Mouse (Mus musculus) G1E (cell line): ENCODE measurements around the gene Siah3. TPM values are rescaled to one million over a fixed set of nuclear protein-coding genes. Genes with fewer than 3 reads are reported as not detected.

ENCODE experiments used
- ATAC-seq: 2 replicates; pipeline ENCODE4 v1.8.0; 2016; ENCODE audit warnings: mild to moderate bottlenecking; ENCODE audit not compliant: insufficient number of reproducible peaks, poor library complexity, low FRiP score, severe bottlenecking; ENCODE audit errors: extremely low read depth
- DNase-seq: peaks from one replicate; pipeline ENCODE4 v3.0.0; 2012; ENCODE audit warnings: low spot score
- H3K27me3 ChIP-seq: 2 replicates; pipeline ENCODE4 v1.6.1; 2012; ENCODE audit warnings: mild to moderate bottlenecking, low read length, inconsistent platforms; ENCODE audit not compliant: insufficient read depth
- H3K36me3 ChIP-seq: replicated peaks from 2 replicates; pipeline ENCODE3; 2012; ENCODE audit warnings: mild to moderate bottlenecking, inconsistent platforms
- H3K4me1 ChIP-seq: 2 replicates; pipeline ENCODE4 v1.6.1; 2012; ENCODE audit warnings: low read depth, low read length, inconsistent platforms, mixed read lengths; ENCODE audit not compliant: insufficient read depth
- H3K4me3 ChIP-seq: 2 replicates; pipeline ENCODE4 v1.5.1; 2012; ENCODE audit warnings: low read depth, mild to moderate bottlenecking, inconsistent platforms, low read length, moderate library complexity, mixed read lengths
- H3K9me3 ChIP-seq: replicated peaks from 2 replicates; pipeline ENCODE4 v1.6.1; 2012; ENCODE audit warnings: inconsistent platforms
- CTCF ChIP-seq: IDR thresholded peaks from 2 replicates; pipeline ENCODE4 v1.5.1; 2012; ENCODE audit warnings: low read depth, low read length, inconsistent platforms, mixed read lengths
- GATA1 ChIP-seq: IDR thresholded peaks from 2 replicates; pipeline ENCODE4 v1.6.1; 2012; ENCODE audit warnings: borderline replicate concordance, low read length, inconsistent platforms, mixed read lengths
- GATA2 ChIP-seq: IDR thresholded peaks from 2 replicates; pipeline ENCODE4 v1.6.1; 2012; ENCODE audit warnings: low read depth, low read length, inconsistent platforms, borderline replicate concordance
- POLR2AphosphoS5 ChIP-seq: IDR thresholded peaks from 2 replicates; pipeline ENCODE4 v1.6.1; 2012; ENCODE audit warnings: low read depth, low read length, inconsistent platforms; ENCODE audit not compliant: insufficient replicate concordance
- TAL1 ChIP-seq: conservative IDR thresholded peaks from 2 replicates; pipeline ENCODE4 v1.6.1; 2012; ENCODE audit warnings: low read depth, low read length, inconsistent platforms, mixed read lengths
- polyA plus RNA-seq: library from polyadenylated mRNA; stranded (reverse); fragments of >175 nt; gene quantifications from 2 replicates; pipeline ENCODE4 v1.2.3, GENCODE M21; 2012
- total RNA-seq, 2 experiments: library from RNA; stranded (forward) in 1 of 2; stranded (reverse) in 1 of 2; fragments of 200-1000 nt in 1 of 2; fragments of >200 nt in 1 of 2; fragmentation: Nextera tagmentation in 1 of 2; gene quantifications; 2 replicates each; pipeline ENCODE4 v1.2.3; 2014 to 2017

The Siah3 gene
- total and polyA plus RNA-seq, 3 experiments, result 0.11 TPM; not detected in 2

- H3K27me3 ChIP-seq, result no peaks in the 10 kb centered on the region
- no peak overlapping the region for H3K4me3 ChIP-seq
- H3K9me3 ChIP-seq, result no peaks in the 10 kb centered on the region
- no peaks in the 10 kb centered on the region for H3K4me1 ChIP-seq
- ATAC-seq (no peak), DNase-seq (no peak)
- no peaks in the 10 kb centered on the region for H3K36me3 ChIP-seq
- TF ChIP-seq POLR2AphosphoS5 (no peak), CTCF (no peak), GATA1 (no peak), TAL1 (no peak), GATA2 (no peak)
Measured at GRCm38 (mm10) chr14:75453906-75454305, 1.9 kb upstream of the Siah3 start.

- H3K4me1 ChIP-seq, result no peaks in the 10 kb centered on the region
- TF ChIP-seq GATA1, result no peak
- TF ChIP-seq GATA2, result no peak
- no peak for TF ChIP-seq TAL1
- TF ChIP-seq CTCF, result no peak
- no peak for TF ChIP-seq POLR2AphosphoS5
- no peaks in the 10 kb centered on the region for H3K36me3 ChIP-seq
- no peaks in the 10 kb centered on the region for H3K27me3 ChIP-seq
- H3K9me3 ChIP-seq, result no peaks in the 10 kb centered on the region
- no peak overlapping the region for H3K4me3 ChIP-seq
- DNase-seq, result no peak
- no peak for ATAC-seq
Measured at GRCm38 (mm10) chr14:75454716-75455115, 1.1 kb upstream of the Siah3 start.

GRCm38 (mm10) chr14:75455361-75455742 is 430 bp upstream of the Siah3 start:
- Histone ChIP-seq H3K27me3 (no peaks in the 10 kb centered on the region), H3K9me3 (no peaks in the 10 kb centered on the region), H3K36me3 (no peaks in the 10 kb centered on the region), H3K4me3 (no peak overlapping the region), H3K4me1 (no peaks in the 10 kb centered on the region)
- ATAC-seq (no peak), DNase-seq (no peak)
- TF ChIP-seq GATA1, result no peak
- no peak for TF ChIP-seq TAL1
- no peak for TF ChIP-seq GATA2
- TF ChIP-seq POLR2AphosphoS5, result no peak
- no peak for TF ChIP-seq CTCF

- no peak for DNase-seq
- ATAC-seq, result no peak
- no peaks in the 10 kb centered on the region for H3K27me3 ChIP-seq
- H3K4me1 ChIP-seq, result no peaks in the 10 kb centered on the region
- H3K4me3 ChIP-seq, result no peak overlapping the region
- H3K36me3 ChIP-seq, result no peaks in the 10 kb centered on the region
- no peak for TF ChIP-seq CTCF
- TF ChIP-seq GATA1, result no peak
- no peaks in the 10 kb centered on the region for H3K9me3 ChIP-seq
Measured at GRCm38 (mm10) chr14:75456489-75457220, 873 bp downstream of the Siah3 start.

GRCm38 (mm10) chr14:75457221-75457600 is 1.4 kb downstream of the Siah3 start:
- DNase-seq (no peak), ATAC-seq (no peak)
- H3K9me3 ChIP-seq, result no peaks in the 10 kb centered on the region
- H3K36me3 ChIP-seq, result no peaks in the 10 kb centered on the region
- TF ChIP-seq POLR2AphosphoS5, result no peak
- TF ChIP-seq CTCF, result no peak
- no peak for TF ChIP-seq GATA2
- TF ChIP-seq GATA1, result no peak
- TF ChIP-seq TAL1, result no peak
- H3K4me3 ChIP-seq, result no peak overlapping the region
- H3K27me3 ChIP-seq, result no peaks in the 10 kb centered on the region
- no peaks in the 10 kb centered on the region for H3K4me1 ChIP-seq

GRCm38 (mm10) chr14:75459431-75459830 is 3.6 kb downstream of the Siah3 start:
- DNase-seq (no peak), ATAC-seq (no peak)
- H3K9me3 ChIP-seq, result no peaks in the 10 kb centered on the region
- no peak for TF ChIP-seq TAL1
- TF ChIP-seq CTCF, result no peak
- H3K4me1 ChIP-seq, result no peaks in the 10 kb centered on the region
- H3K36me3 ChIP-seq, result no peaks in the 10 kb centered on the region
- H3K4me3 ChIP-seq, result no peak overlapping the region
- no peaks in the 10 kb centered on the region for H3K27me3 ChIP-seq

GRCm38 (mm10) chr14:75459991-75460390 is 4.2 kb downstream of the Siah3 start:
- H3K4me3 ChIP-seq, result no peak overlapping the region
- ATAC-seq (no peak), DNase-seq (no peak)
- H3K4me1 ChIP-seq, result no peaks in the 10 kb centered on the region
- TF ChIP-seq GATA1 (no peak), TAL1 (no peak), CTCF (no peak), POLR2AphosphoS5 (no peak), GATA2 (no peak)
- H3K9me3 ChIP-seq, result no peaks in the 10 kb centered on the region
- H3K27me3 ChIP-seq, result no peaks in the 10 kb centered on the region
- H3K36me3 ChIP-seq, result no peaks in the 10 kb centered on the region
